Mouse (Mus musculus) spleen, postnatal 36 days (tissue): ENCODE results near the gene Tmprss11e.

Experiments used
- DNase-seq, 2 experiments: peaks; one replicate each; pipeline ENCODE4 v3.0.0; 2022; ENCODE audit warnings: low spot score in 2 of 2, mixed read lengths in 1 of 2

Tmprss11e gene

GRCm38 (mm10) chr5:86745715-86746114, at the start of gene Tmprss11e:
Tmprss11e (minus strand) TSS chr5:86745815.
- DNase-seq: no peak

- no peak for DNase-seq
Measured at GRCm38 (mm10) chr5:86792807-86793206, 47.2 kb upstream of the Tmprss11e start.

GRCm38 (mm10) chr5:86792249-86792648, 46.6 kb upstream of the Tmprss11e start:
- DNase-seq: no peak

DNA sequence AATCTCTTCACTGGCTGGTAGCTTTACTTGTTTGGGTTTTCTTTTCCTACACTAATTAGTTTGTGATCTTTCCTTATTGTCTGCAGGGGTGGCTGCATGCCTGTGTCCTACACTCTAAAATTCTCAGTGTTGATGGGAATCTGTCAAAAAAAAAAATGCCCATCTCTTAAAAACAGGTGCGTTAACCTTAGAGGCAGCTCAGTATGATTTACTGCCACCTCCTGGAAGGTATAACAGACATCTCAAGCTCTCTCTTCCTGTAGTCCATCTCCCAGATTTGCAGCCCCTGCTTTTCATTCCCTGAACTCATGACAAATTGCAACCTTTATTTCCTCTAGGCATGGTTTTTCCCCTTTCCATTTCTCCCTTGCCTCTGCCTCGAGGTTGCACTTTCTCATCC, 44.3 kb upstream of the Tmprss11e start:
- no peak for DNase-seq

GRCm38 (mm10) chr5:86786798-86787197, 41.2 kb upstream of the Tmprss11e start:
- DNase-seq: no peak

DNA sequence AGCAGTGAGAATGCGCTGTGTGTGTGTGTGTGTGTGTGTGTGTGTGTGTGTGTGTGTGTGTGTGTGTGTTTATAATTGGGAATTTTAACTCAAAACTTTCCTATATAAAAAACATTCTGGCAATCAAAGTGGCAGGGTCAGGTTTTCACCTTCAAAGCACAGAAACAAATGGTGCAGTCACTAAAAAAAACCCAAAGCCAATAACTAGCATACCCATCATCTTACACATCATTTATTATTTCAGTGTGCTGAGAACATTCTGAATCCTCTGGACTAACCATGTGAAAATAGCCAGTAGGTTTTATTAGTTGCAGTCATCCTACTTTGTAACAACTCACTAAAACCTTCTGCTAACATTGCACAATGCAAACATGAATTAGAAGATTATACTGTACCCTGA, 38.6 kb upstream of the Tmprss11e start:
- no peak for DNase-seq

DNA sequence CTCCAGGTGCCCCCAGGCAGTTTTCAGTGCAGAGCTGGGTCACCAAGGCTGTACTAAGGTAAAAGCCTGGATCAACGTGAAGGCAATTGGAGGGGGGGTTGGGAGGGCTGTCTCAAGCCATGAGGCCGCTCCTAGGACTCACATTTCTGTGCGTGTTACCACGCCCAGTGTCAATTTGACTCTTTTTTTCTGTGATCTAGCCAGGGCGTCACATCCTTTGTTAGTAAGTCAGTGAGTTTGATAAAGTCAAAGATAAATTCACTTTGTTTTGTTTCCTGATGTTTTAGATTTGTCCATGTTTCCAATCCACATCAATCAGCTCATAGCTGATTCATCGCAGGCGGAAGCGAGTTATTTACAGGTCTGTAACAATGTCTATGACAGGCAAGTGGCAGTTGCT, 37.4 kb upstream of the Tmprss11e start:
- no peak for DNase-seq

DNA sequence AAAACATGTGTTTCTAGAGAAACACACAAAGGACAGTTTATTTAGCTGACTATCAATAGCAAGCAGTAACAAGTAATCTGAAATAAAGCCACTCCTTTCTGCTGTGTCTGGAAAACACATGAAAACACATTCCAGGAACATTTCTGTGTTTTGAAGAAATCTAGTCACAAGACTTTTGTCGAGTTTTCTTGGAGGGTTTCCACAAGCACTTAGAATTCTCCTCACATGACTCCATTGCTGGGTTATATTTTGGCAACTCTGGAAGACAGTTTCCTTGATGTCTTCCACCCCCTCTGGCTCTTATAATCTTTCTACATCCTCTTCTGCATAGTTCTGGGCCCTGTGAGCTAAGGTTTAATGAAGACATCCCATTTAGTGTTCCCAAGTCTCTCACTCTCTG, 32.9 kb upstream of the Tmprss11e start:
- DNase-seq: no peak

DNA sequence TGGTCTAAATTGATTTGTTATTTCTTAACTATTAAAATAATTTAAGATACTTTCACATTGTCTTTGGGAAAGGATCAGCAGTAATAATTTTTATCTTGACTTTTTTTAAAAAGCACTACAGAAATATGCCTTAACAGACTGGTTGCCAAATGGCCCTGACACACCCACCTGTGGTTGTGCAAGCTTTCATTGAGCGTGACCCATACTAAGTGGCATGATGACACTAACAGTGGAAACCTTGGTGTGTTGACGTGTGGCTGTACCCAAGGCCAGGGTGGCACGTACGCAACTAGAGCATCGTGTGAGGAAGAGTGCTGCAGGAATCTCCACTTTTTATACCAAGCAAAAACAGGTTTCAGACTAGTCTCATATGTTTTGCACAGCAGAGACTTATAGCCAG, 31.3 kb upstream of the Tmprss11e start:
- DNase-seq: no peak

DNA sequence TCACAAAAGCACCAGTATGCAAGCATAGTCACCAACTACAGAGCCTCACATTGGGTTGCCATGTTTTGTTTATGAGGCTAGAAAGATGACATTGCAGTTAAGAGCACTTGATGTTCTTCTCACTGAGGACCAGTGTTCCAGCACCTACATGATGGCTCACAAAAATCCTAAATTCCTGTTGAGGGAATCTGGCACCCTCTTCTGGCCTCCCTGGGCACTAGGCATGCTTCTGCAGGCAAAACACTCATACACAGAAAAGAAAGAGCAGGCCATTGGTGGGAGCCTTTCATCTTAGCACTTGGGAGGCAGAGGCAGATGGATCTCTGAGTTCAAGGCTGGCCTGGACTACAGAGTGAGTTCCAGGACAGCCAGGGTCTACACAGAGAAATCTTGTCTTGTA, 25.4 kb upstream of the Tmprss11e start:
- DNase-seq: no peak

DNA sequence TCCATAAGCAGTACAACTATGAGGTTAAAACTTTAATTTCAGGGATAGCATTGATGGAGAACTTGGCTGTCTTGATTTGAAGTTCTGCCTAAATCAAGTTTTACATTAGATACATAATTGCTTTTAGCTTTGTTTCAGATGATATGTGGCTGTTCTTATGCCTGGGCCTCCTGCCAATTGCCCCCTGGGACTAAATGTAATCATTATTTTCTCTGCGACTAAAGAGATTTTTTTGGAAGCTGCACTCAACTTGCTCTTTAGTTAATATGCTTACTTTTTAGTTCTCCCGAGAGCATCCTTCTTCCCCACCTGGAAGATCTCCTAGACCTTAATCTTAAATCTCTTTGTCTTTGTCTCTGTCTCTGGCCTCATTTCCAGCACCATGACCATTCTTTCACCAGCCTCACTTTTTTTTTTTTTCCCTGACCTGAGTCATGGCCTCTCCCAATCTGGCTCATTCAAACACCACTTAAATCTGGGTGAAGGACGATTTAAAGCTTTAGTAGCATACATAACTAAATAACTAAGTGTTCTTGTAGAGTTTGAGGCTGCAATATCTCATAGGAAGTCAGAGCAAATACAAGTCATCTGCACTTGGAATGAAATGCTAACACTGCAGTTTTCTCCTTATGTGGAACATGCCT, 23.5 kb upstream of the Tmprss11e start:
- no peak for DNase-seq

DNA sequence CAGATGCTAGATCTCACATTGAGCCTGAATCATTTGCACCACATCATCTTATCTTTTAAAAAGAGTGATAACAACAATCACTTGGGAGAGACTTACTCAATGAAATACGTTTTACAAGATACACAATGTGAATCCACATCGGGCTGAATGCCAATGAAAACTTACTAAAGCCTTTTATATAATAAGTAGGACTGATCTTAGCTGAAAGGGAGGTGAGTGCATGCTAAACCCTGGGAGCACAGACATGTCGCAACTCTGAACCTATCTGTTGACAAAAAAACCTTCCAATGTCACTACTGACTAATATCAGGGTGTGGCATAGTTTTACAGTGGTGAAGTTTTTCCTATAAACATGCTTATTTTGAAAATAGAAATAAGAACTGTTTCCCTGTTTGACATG, 2.8 kb downstream of the Tmprss11e start:
- no peak for DNase-seq

DNA sequence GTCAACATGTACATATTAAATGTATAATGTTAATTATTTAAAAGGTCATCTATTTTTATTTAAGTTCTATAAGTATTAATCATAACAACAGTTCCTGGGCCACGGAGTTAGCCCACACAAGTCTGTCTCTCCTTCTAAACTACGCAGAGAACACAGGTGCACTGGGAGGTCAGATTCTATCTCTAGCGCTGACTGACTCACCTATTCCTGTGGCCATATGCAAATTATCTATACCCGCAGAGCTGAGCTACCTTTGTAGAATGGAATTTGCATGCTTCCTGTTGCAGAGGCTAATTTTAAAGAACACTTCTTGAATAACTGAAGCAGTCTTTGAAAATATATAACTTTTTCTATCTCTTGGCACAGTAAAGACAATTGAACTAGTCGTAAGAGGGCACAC, 4.5 kb downstream of the Tmprss11e start:
- no peak for DNase-seq

GRCm38 (mm10) chr5:86735808-86736207, 9.8 kb downstream of the Tmprss11e start:
- DNase-seq: no peak

- DNase-seq: no peak
Measured at GRCm38 (mm10) chr5:86730587-86730986, 15.0 kb downstream of the Tmprss11e start.

DNA sequence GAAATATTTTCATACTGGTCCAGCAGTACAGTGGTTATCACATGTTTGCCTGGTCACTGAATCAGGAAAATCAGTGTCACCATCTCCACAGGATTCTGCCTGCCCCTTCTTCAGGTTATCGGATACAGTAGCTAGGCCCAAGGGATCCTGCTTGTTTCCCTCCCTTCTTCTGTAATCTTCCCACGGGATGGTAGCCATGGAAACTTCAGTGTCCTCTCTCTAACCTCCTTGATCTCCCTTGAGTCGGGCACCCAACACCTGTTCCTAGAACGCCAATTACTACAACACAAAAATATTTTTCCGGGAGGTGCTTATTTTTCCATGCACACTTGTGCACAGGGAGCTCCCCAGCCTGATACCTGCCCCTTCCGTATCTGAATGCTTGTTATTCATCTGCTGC, 17.0 kb downstream of the Tmprss11e start:
- DNase-seq: no peak

- no peak for DNase-seq
Measured at GRCm38 (mm10) chr5:86727033-86727432, 18.6 kb downstream of the Tmprss11e start.

DNA sequence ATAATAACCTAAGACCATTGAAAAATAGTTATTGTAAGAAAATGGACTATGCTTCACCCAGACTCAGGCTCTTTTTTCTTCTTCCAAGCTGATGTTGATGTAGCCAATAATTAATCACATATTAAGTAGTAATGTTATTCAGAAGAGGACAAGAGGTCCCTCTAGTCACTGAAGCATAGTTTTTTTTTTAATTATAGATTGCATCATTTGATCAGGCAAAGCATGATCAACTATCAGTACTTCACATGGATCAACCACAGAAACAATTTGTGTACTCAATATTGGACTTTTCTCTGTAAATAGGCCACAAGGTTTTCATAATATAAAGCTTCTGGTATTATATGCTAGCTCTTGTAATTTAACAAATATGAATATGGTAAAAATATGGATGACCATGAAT, 20.6 kb downstream of the Tmprss11e start:
- no peak for DNase-seq

- no peak for DNase-seq
Measured at GRCm38 (mm10) chr5:86722820-86723460, 22.7 kb downstream of the Tmprss11e start.

DNA sequence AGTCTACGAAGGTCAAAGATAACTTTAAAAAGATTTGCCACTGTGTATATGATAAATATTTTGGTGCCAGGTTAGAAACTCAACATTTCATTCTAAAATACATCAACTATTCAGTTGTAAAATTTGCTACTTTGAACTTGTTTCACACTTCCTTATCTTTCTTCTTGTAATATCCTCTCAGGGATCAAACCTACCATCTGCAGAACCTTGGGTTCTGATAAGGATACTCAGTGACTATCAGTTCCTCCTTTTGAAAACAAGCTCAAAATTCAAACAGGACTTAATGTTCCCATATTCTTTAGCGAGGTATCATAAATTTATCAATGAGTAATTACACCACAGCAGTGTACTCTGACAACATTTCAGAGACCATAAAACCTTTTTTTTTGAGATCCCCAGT, 30.6 kb downstream of the Tmprss11e start:
- no peak for DNase-seq

GRCm38 (mm10) chr5:86704923-86705322, 40.7 kb downstream of the Tmprss11e start:
- no peak for DNase-seq

GRCm38 (mm10) chr5:86684667-86685066, 60.9 kb downstream of the Tmprss11e start:
- no peak for DNase-seq

- DNase-seq: no peak
Measured at GRCm38 (mm10) chr5:86676262-86676661, 69.4 kb downstream of the Tmprss11e start, which contains the start of gene Tmprss11b. Tmprss11b (minus strand) TSS chr5:86676362.
